Mouse (Mus musculus) monocyte, adult 5-6 weeks (primary cell): ENCODE data around the gene Zfp184. TPM values are rescaled to one million over a fixed set of nuclear protein-coding genes. Genes with fewer than 3 reads are reported as not detected.

Experiments used
- ATAC-seq: fragments of 153-309, 156-312 bp; replicated peaks from 2 replicates; pipeline ENCODE4 v1.8.0; 2017; ENCODE audit warnings: mild to moderate bottlenecking; ENCODE audit not compliant: low TSS enrichment, insufficient number of reproducible peaks, severe bottlenecking, poor library complexity, low FRiP score
- total RNA-seq: library from RNA; stranded (forward); fragments of 200-1000, 200-491, 200-594 nt; gene quantifications from 3 replicates; pipeline ENCODE4 v1.2.3, GENCODE M21; 2017

Gene Zfp184
- total RNA-seq, 1 experiment from 2014 or later: not detected

GRCm38 (mm10) chr13:21971641-21972040, 26.7 kb downstream of the Zfp184 start:
- no peak for ATAC-seq

GRCm38 (mm10) chr13:21974221-21974725, 29.4 kb downstream of the Zfp184 start:
- peak; percentile 91 for ATAC-seq

GRCm38 (mm10) chr13:21974726-21975473, 30.0 kb downstream of the Zfp184 start:
- ATAC-seq: peak; percentile 56

GRCm38 (mm10) chr13:21980981-21981802, 36.3 kb downstream of the Zfp184 start, which contains the start of gene Pom121l2:
TSS of gene Pom121l2 (plus strand) at chr13:21981194.
- 0 out of 2 replicates have a peak, but pooled peaks have one; percentile 41 for ATAC-seq

- ATAC-seq: no peak
Measured at GRCm38 (mm10) chr13:21981803-21982193, 36.9 kb downstream of the Zfp184 start.

- no peak for ATAC-seq
Measured at GRCm38 (mm10) chr13:21984486-21984885, 39.6 kb downstream of the Zfp184 start.

- no peak for ATAC-seq
Measured at GRCm38 (mm10) chr13:21992550-21992949, 47.7 kb downstream of the Zfp184 start.

GRCm38 (mm10) chr13:21993957-21994738, 49.3 kb downstream of the Zfp184 start:
- no peak for ATAC-seq

- no peak for ATAC-seq
Measured at GRCm38 (mm10) chr13:21994896-21995295, 50.0 kb downstream of the Zfp184 start.

GRCm38 (mm10) chr13:21995331-21995914, 50.5 kb downstream of the Zfp184 start:
- peak; percentile 48; the same call in 1 of the 2 replicates for ATAC-seq

GRCm38 (mm10) chr13:21996101-21996839, 51.4 kb downstream of the Zfp184 start:
- ATAC-seq: no peak

GRCm38 (mm10) chr13:21996840-21997185, 51.9 kb downstream of the Zfp184 start:
- no peak for ATAC-seq

GRCm38 (mm10) chr13:21997201-21997820, 52.4 kb downstream of the Zfp184 start:
- ATAC-seq: no peak

- no peak for ATAC-seq
Measured at GRCm38 (mm10) chr13:21997821-21998220, 52.9 kb downstream of the Zfp184 start.

GRCm38 (mm10) chr13:21998412-21998811, 53.5 kb downstream of the Zfp184 start:
- ATAC-seq: no peak

GRCm38 (mm10) chr13:21999147-21999546, 54.3 kb downstream of the Zfp184 start:
- no peak for ATAC-seq

GRCm38 (mm10) chr13:22001346-22001745, 56.5 kb downstream of the Zfp184 start:
- no peak for ATAC-seq
